Mouse (Mus musculus) neural tube, embryonic 14.5 days (tissue): ENCODE results near the gene Klhdc10. TPM values are rescaled to one million over a fixed set of nuclear protein-coding genes. Genes with fewer than 3 reads are reported as not detected.

Source experiments
- ATAC-seq: fragments of 200-750 bp; cut with Nextera tagmentation; 2 replicates; pipeline ENCODE4 v1.8.0; 2017; ENCODE audit warnings: low read depth, mild to moderate bottlenecking, moderate TSS enrichment, moderate library complexity
- H3K27ac ChIP-seq: fragments of 300-500 bp; sonication (generic); 2 replicates; pipeline ENCODE4 v1.5.1; 2014; ENCODE audit warnings: low read depth, mild to moderate bottlenecking, control low read depth, low read length, moderate library complexity, mixed read lengths
- H3K27me3 ChIP-seq: fragments of 300-500 bp; sonication (generic); 2 replicates; pipeline ENCODE4 v1.6.1; 2014; ENCODE audit warnings: low read length; ENCODE audit not compliant: control insufficient read depth, insufficient read depth
- H3K36me3 ChIP-seq: fragments of 300-500 bp; sonication (generic); 2 replicates; pipeline ENCODE4 v1.6.1; 2014; ENCODE audit warnings: low read length, mixed read lengths; ENCODE audit not compliant: control insufficient read depth, insufficient read depth
- H3K4me1 ChIP-seq: fragments of 300-500 bp; sonication (generic); 2 replicates; pipeline ENCODE4 v1.6.1; 2014; ENCODE audit warnings: low read length; ENCODE audit not compliant: control insufficient read depth, insufficient read depth
- H3K4me2 ChIP-seq: fragments of 300-500 bp; sonication (generic); 2 replicates; pipeline ENCODE4 v1.6.1; 2014; ENCODE audit warnings: mild to moderate bottlenecking, low read depth, low read length, control low read depth
- H3K4me3 ChIP-seq: fragments of 300-500 bp; sonication (generic); 2 replicates; pipeline ENCODE4 v1.5.1; 2014; ENCODE audit warnings: low read depth, low read length, control low read depth, mixed read lengths
- H3K9ac ChIP-seq: fragments of 300-500 bp; sonication (generic); replicated peaks from 2 replicates; pipeline ENCODE4 v1.6.1; 2014; ENCODE audit warnings: low read depth, mild to moderate bottlenecking, control low read depth, low read length, mixed read lengths
- H3K9me3 ChIP-seq: fragments of 300-500 bp; sonication (generic); 2 replicates; pipeline ENCODE4 v1.6.1; 2016; ENCODE audit warnings: low read length; ENCODE audit not compliant: control insufficient read depth
- WGBS: fragments of 180-500 bp; shearing (Covaris S2); extraction: QIAGEN DNeasy Blood & Tissue Kit; methylation state at CpG from one replicate; pipeline ENCODE4 v1.1.7; 2014; 5-methylcytosine and 5-hydroxymethylcytosine counted together
- polyA plus RNA-seq: library from polyadenylated mRNA; unstranded; fragments of >200 nt; fragmentation: Nextera tagmentation; extraction: Ambion mirVana; gene quantifications from 2 replicates; pipeline ENCODE4 v1.2.1, GENCODE M21; 2014

Gene Klhdc10
- polyA plus RNA-seq, 1 experiment from 2014 or later, result 47.5 TPM

DNA sequence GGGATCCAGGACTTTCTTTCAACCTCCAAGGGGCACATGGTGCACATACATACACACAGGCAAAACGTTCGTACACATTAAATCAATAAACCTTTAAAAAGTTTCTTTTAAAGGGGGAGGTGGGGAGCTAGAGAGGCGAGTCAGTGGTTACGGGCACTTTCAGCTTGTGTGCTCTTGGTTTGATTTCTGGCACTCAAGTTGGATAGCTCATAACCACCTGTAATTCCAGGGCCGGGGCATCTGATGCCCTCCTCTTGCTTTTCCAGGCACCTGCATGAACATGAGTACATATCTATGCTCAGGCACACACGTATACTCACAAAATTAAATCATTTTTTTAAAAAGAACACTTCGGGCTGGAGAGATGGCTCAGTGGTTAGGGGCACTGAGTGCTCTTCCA lies 9.7 kb upstream of the Klhdc10 start:
- H3K36me3 ChIP-seq, result no peaks in the 10 kb centered on the region; the same call in 1 of the 2 replicates
- H3K27me3 ChIP-seq, result no peaks in the 10 kb centered on the region
- WGBS, result 91% methylated on average over 7 of the region's 7 CpGs
- H3K27ac ChIP-seq, result no peak overlapping the region
- no peaks in the 10 kb centered on the region for H3K4me1 ChIP-seq
- H3K4me2 ChIP-seq, result no peak overlapping the region
- H3K9ac ChIP-seq, result no peak overlapping the region
- no peak for ATAC-seq
- no peaks in the 10 kb centered on the region for H3K9me3 ChIP-seq
- H3K4me3 ChIP-seq, result no peak overlapping the region

DNA sequence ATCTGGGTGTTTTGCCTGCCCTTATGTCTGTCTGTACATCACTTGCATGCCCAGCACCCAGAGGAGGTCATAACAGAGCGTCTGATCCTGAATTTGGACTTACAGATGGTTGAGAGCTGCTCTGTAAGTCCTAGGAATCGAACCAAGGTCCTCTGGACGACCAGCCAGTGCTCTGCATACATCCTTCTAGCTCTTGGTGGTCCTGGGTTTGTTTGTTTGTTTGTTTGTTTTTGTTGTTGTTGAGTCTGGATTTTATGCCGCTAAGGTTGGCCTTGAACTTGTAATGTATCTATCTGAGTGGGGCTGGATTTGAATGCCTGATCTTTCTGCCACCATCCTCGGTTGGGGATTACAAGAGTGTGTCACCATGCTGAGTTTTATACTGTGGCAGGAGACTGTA lies 1.5 kb upstream of the Klhdc10 start:
- Histone ChIP-seq H3K4me1 (peaks cover 9% of the 10 kb centered on the region), H3K4me2 (no peak overlapping the region), H3K9me3 (no peaks in the 10 kb centered on the region), H3K9ac (no peak overlapping the region), H3K27me3 (no peaks in the 10 kb centered on the region), H3K36me3 (no peaks in the 10 kb centered on the region), H3K27ac (peak overlapping the region; percentile 94; the same call in 1 of the 2 replicates), H3K4me3 (no peak overlapping the region)
- WGBS, result 87% methylated on average over 5 of the region's 5 CpGs
- ATAC-seq, result no peak

DNA sequence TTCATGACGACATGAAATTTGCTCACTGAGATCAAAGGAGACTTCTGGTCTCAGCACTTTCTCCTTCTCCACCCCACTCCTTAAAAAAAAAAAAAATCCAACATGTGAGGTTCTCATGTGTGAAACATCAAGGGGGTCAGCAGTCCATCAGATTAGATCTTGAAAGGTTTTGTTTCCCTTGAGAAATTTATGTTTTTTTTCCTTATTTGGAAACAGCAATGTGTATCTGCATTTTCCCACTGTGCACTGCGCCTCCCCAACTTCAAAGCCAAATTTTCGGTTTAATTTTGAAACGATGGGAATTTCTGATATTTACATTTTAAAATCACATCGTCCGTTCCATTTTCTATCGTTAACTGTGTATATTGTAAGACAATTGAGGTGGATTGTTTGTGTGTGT lies 952 bp upstream of the Klhdc10 start:
- WGBS, result 8% methylated on average over 7 of the region's 7 CpGs
- no peak for ATAC-seq
- H3K4me2 ChIP-seq, result peak overlapping the region; percentile 40
- no peaks in the 10 kb centered on the region for H3K36me3 ChIP-seq
- no peaks in the 10 kb centered on the region for H3K27me3 ChIP-seq
- peak overlapping the region; percentile 94 for H3K27ac ChIP-seq
- peak overlapping the region; percentile 96 for H3K4me3 ChIP-seq
- peak overlapping the region; percentile 53; the same call in 1 of the 2 replicates for H3K9ac ChIP-seq
- H3K4me1 ChIP-seq, result peaks cover 9% of the 10 kb centered on the region
- no peaks in the 10 kb centered on the region for H3K9me3 ChIP-seq

DNA sequence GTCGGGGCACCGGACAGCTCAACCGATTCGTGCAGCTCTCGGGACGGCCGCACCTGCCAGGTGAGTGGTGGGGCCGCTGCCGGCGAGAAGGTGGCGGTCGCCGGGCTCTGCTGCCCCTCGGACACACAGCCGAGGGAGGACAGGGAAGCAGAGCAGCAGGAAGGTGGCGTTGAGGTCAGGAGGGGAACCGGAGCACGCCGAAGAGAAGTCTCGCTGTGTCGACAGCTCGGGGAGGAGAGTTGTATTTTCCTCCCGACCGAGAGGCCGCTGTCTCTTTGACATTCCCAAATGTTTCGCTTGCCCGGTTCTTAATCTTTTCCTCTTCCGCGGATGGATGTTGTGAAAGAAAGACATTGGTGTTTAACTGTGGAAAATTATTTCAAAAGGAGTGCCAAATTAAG lies 423 bp downstream of the Klhdc10 start:
- Histone ChIP-seq H3K9ac (peak overlapping the region; percentile 95), H3K27me3 (no peaks in the 10 kb centered on the region), H3K36me3 (no peaks in the 10 kb centered on the region), H3K9me3 (no peaks in the 10 kb centered on the region), H3K4me2 (peak overlapping the region; percentile 62), H3K27ac (peak overlapping the region; percentile 93), H3K4me3 (peak overlapping the region; percentile 96), H3K4me1 (peaks cover 9% of the 10 kb centered on the region)
- WGBS, result 0% methylated on average over 29 of the region's 29 CpGs
- ATAC-seq, result peak; percentile 22; the same call in 1 of the 2 replicates

DNA sequence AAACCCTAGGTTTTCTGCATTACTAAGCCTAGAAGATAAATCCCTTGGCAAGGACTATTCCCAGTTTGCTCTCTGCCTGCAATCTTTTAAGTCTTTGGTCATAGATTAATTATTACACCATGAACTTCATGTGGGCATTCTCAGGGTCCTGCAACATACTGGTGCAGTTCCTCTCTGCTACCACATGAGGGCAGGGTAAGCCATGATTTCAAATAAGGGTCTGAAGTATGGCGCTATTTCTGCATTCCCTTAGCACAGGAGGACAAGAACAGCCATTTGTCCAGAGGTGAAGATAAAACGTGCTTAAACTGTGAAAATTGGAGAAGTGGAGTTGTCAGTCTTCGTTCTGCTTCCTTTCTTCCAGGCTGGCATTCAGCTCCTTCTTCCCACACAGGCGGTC lies 1.8 kb downstream of the Klhdc10 start:
- Histone ChIP-seq H3K9ac (peak overlapping the region; percentile 56), H3K27me3 (no peaks in the 10 kb centered on the region), H3K4me1 (peaks cover 9% of the 10 kb centered on the region), H3K4me3 (peak overlapping the region; percentile 31), H3K4me2 (peak overlapping the region; percentile 66), H3K36me3 (no peaks in the 10 kb centered on the region), H3K9me3 (no peaks in the 10 kb centered on the region), H3K27ac (peak overlapping the region; percentile 62; the same call in 1 of the 2 replicates)
- 15% methylated on average over 4 of the region's 4 CpGs for WGBS
- ATAC-seq, result no peak

DNA sequence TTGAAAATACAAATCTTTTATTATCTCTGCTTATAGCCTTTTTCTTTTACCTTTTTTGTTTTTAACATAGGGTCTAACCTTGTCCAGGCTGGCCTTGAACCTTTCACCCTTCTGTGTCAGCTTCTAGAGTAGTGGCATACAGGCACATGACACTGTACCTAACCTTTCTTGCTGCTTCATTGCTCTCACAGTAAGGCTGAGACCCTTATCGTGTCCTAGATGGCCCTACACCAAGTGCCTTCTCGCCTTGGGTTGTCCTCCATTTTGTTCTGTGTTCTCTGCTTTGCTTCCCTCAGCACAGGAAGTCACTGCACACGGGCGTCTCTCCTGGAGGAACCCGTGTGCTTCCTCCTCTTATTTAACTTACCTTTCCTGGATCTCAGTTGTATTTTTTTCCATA lies 3.0 kb downstream of the Klhdc10 start:
- Histone ChIP-seq H3K4me1 (peaks cover 9% of the 10 kb centered on the region), H3K9me3 (no peaks in the 10 kb centered on the region), H3K27ac (no peak overlapping the region), H3K36me3 (no peaks in the 10 kb centered on the region), H3K27me3 (no peaks in the 10 kb centered on the region), H3K4me2 (peak overlapping the region; percentile 37), H3K9ac (peak overlapping the region; percentile 22; the same call in 1 of the 2 replicates), H3K4me3 (no peak overlapping the region)
- WGBS, result 79% methylated on average over 5 of the region's 5 CpGs
- no peak for ATAC-seq

DNA sequence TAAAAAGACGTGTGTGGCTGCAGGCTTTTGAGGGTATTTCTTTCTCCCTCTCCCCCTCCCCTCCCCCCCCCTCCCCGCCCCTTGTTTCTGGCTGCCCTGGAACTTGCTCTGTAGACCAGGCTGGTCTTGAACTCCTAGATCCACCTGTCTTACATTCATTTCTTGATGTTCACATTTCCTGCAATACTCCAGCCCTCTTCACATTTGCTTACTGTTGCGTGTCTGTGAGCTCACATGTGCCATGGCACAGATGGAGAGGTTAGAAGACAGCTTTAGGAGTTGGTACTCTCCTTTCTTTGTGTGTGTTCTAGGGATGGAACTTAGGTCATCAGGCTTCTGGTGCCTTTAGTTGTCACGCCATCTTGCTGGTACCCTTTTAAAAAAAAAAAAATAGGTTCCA lies 6.6 kb downstream of the Klhdc10 start:
- H3K27ac ChIP-seq, result no peak overlapping the region
- 90% methylated on average over 4 of the region's 4 CpGs for WGBS
- no peak overlapping the region for H3K4me2 ChIP-seq
- H3K27me3 ChIP-seq, result no peaks in the 10 kb centered on the region
- peaks cover 9% of the 10 kb centered on the region for H3K4me1 ChIP-seq
- H3K36me3 ChIP-seq, result no peaks in the 10 kb centered on the region
- no peak overlapping the region for H3K9ac ChIP-seq
- H3K4me3 ChIP-seq, result no peak overlapping the region
- no peaks in the 10 kb centered on the region for H3K9me3 ChIP-seq
- no peak for ATAC-seq

DNA sequence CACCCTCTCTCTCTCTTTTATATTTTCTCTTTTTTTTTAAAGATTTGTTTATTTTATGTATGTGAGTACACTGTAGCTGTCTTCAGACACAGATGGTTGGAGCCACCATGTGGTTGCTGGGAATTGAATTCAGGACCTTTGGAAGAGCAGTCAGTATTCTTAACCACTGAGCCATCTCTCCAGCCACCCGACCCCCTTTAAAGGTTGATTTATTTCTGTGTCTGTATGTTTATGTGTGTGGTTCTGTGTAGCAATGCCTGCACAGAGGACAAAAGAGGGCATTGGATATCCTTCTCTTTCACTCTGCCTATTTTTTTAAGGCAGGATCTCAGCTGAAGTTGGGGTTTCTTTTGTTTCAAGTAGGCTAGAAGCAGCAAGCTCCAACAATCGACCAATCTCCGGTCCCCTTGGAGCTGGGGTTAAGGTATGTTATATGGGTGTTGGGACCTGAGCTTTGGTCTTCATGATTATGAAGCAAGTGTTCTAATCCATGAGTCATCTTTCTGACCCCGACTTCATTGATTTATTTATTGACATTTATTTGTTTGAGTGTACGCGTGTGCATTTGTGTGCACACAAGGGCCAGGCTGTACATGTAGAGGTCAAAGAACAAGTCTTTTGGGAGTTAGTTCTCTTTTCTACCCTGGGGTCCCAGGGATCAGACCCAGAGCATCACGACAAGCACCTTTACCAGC lies 7.9 kb downstream of the Klhdc10 start:
- H3K27me3 ChIP-seq, result no peaks in the 10 kb centered on the region
- H3K36me3 ChIP-seq, result no peaks in the 10 kb centered on the region
- H3K4me2 ChIP-seq, result no peak overlapping the region
- 81% methylated on average over 7 of the region's 7 CpGs for WGBS
- no peak overlapping the region for H3K9ac ChIP-seq
- no peak overlapping the region for H3K4me3 ChIP-seq
- no peak for ATAC-seq
- H3K9me3 ChIP-seq, result no peaks in the 10 kb centered on the region
- H3K27ac ChIP-seq, result no peak overlapping the region
- peaks cover 3% of the 10 kb centered on the region for H3K4me1 ChIP-seq

DNA sequence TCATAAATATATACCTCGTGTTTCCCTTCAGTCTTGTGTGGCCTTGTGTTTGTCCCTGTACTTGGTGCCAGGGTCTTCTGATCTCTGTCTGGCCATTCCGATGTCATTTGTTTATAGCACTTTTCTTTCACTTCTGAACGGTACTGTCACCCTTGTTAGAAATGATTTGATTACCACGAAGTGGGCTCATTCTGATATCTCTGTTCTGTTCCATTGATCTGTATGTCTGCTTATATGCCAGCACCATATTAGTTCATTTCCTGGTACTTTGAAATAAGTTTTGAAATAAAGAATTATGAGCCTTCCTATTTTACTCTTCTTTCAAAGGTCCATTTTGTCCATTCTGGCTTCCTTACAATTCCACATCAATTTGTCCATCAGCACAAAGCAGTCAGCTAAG lies 9.6 kb downstream of the Klhdc10 start:
- no peak for ATAC-seq
- Histone ChIP-seq H3K27ac (no peak overlapping the region), H3K4me1 (no peaks in the 10 kb centered on the region), H3K4me2 (no peak overlapping the region), H3K36me3 (no peaks in the 10 kb centered on the region), H3K9me3 (no peaks in the 10 kb centered on the region), H3K9ac (no peak overlapping the region), H3K4me3 (no peak overlapping the region), H3K27me3 (no peaks in the 10 kb centered on the region)
- WGBS, result 76% methylated on average over 4 of the region's 4 CpGs
